Mouse (Mus musculus) kidney, postnatal 14 days (tissue): ENCODE measurements around the gene Rnd1.

ENCODE experiments used
- DNase-seq: peaks from one replicate; pipeline ENCODE4 v3.0.0; 2022; ENCODE audit warnings: mixed read lengths

The Rnd1 gene

DNA sequence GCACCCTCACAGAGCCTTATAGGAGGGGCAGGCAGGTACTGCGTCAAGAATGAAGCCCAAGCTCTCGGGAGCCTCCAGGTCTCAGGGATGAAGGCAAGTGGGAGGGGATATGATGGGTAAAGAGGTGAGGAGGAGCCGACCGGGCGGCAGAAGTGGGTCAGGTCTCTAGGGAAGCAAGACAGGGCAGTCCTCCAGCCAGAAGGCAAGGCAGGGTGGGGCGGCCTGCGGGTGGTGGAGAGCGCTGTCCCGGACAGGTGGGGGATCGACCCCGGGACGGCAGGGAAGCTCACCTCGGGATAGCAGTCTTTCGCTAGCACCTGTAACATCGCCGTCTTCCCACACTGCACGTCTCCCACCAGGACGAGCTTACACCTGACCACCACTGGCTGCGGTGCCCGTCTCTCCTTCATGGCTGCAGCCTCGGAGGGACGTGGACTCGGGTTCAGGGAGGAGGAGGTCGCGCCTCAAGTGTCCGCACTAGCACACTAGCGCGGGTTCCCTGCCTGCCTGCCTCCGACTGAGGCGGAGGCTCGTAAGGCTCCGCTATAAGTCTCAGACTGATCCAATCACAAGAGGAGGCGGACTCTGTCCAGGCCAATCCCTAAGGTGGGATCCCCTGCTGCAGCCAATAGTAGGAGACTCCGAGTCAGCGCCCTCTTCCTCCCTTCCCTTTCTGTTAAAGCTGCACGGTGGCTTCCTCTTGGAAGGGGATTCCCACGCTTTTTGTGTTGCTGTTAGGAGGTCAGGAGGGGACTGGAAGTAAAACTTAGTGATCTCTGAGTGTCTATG, at the start of gene Rnd1:
Rnd1 (minus strand) TSS at position 522 of the 789 bp plus-strand sequence.
- peak; percentile 92 for DNase-seq

DNA sequence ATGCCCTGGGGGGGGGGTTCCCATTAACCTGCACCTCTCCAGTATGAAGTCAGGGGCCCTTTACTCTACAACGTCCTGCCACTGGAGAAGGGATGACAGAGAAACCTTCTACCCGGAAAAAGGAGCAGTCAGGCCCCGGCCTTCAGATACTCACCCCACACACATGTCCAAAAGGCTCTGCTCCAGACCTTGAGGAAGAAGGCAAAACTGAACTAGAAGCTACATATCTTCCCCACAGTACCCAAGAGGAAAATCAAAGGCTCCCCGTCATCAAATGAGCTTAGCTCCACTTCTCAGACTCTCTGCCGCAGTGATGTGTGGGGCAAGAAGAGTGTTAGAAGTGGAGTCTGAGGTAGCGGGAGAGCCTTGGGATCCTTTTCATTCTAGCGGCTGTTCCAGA, 49.5 kb upstream of the Rnd1 start:
- DNase-seq = no peak

DNA sequence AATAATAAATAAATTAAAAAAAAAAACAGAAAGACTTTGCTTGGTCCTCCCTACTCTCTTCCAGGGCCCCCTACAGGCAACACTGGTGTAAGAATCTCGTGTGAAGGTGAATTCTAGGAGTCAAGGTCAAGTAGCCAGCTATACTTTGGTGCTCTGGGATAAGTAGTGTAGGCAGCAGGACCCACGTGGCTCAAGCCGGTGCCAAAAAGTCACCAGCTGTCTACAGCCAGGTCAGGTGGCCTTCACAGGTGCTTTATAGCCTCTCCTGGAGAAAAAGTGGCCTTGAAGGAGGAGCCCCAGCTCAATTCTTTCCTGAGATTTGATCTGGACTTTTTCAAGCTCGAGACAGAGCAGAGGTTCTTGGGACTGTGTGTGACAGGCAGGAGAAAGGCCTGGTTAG, 48.8 kb upstream of the Rnd1 start:
- DNase-seq = no peak

- no peak for DNase-seq
These were observed 47.2 kb upstream of the Rnd1 start for GRCm38 (mm10) chr15:98724441-98724840.

DNA sequence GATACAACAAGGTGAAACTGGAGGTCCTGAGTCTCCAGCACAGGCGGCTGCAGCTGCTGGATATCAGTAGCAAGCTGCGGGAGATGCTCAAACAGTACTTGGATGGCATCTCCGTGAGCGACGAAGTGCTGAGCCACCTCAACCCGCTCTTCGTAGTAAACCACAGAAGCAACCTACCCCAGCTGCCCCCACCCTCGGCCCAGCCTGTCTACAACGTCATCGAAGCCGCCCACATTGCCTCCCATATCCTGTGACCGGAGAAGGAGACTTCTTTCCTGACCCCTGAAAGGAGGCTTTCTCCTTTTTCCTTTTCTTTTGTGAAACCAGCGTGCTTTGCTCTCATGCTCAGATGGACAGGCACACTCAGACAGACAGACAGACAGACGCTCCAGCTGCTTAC, 45.6 kb upstream of the Rnd1 start:
- peak; percentile 47 for DNase-seq

GRCm38 (mm10) chr15:98722191-98722590, 44.9 kb upstream of the Rnd1 start:
- DNase-seq = no peak

GRCm38 (mm10) chr15:98717301-98717700, 40.0 kb upstream of the Rnd1 start:
- no peak for DNase-seq

DNA sequence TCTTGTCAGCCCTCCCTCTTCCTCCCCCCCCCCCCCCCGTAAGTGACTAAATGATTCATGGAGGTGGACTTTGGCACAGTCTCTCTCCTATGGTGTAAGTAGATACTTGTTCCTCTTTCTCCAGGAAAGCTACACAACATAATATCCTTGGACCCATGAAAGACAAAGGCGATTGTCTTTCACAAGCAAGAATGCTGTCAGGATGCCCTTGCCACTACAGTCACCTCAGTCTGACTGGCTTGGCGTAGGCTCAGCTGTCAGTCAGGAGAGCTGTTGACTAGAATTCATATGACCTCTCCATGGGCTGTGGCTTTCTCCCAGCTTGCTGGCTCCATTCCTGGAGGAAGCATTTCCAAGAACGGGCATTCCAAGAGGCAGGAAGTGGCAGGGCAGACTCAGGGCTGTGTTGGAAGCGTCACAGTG, 37.0 kb upstream of the Rnd1 start:
- peak; percentile 56 for DNase-seq

DNA sequence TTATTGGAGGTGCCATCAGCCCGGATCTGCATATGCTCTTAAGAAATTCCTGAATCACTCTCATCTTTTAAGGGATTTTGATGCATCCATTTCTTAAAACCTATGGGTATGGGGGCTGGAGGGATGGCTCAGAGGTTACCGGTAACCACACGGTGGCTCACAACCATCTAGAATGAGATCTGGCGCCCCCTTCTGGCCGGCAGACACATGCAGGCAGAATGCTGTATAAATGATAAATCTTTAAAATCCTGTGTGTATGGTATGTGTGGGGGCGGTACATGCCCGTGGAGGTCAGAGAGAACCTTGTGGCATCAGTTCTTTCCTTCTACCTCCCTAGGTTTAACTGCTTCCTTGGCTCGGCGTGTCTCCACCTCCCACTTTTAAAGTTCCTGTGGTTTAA, 33.2 kb upstream of the Rnd1 start:
- peak; percentile 73 for DNase-seq

GRCm38 (mm10) chr15:98707766-98708372, 30.6 kb upstream of the Rnd1 start, which contains the start of gene Ccdc65:
Gene Ccdc65, plus strand, starts transcription at chr15:98708207.
- peak; percentile 91 for DNase-seq

DNA sequence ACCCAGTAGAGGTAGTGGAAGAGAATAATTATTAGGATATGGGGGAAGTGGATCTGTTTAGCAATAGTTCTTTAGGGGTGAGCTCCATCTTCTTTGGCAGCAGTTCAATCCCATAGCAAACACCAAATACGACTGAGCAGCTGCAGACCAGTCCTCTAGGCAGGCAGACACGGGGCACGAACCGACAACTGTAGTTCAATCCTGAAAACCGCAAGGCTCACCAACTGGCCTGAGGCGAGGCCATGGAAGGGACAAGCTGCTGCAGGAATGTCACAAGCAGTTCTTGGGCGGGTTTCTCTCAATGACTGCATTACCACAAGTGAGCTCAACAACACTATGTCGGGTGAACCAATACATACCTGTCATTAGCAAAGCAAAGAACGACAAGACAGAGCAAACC, 27.1 kb upstream of the Rnd1 start:
- no peak for DNase-seq

GRCm38 (mm10) chr15:98699190-98700105, 22.2 kb upstream of the Rnd1 start:
- DNase-seq = peak; percentile 91

GRCm38 (mm10) chr15:98696216-98696615, 19.0 kb upstream of the Rnd1 start:
- DNase-seq = no peak

DNA sequence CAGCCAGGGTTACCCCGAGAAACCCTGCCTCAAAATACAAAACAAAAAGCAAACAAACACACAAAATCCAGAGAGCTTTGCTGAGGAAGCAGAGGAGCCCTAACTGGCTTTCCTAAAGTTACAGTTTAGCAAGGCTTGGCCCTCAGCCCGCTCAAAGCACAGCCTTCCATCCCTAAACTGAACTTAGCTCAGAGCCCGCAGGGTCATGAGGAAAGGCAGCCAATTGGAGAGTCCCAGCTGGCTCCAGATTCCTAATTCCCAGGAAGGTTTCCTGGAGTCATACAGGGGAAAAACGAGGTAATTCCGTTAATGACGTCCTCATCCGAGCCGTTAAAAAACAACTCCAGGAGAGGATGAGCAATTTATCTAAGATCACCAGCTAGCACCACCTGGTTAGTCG, 18.5 kb upstream of the Rnd1 start:
- peak; percentile 86 for DNase-seq

DNA sequence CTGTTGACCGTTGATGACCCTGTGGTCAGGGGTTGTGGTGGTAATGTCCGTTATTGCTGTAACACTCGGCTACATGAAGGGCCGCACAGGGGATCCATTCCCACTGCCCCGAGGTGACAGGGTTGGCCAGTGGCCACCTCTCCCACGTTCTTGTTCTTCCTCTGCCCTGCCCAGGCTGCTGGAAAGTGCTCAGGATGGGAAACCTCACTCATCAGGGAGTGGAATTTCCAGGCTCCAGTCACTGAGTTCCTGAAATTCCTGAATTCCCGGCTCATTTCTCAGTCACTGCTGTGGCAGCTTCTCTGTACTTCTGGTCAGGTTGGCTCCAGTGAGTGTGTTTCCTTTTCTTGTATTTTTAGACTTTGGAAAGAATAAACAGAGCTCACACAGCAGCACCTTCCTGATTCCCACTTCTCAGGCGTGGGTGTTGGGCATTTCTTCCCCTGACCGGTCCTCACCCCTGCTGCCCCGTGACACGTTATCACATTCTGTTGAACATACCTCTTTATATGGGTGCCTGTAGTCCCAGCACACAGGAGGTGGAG, 15.0 kb upstream of the Rnd1 start:
- peak; percentile 79 for DNase-seq

- peak; percentile 43 for DNase-seq
These were observed 14.4 kb upstream of the Rnd1 start for GRCm38 (mm10) chr15:98691486-98692147.

DNA sequence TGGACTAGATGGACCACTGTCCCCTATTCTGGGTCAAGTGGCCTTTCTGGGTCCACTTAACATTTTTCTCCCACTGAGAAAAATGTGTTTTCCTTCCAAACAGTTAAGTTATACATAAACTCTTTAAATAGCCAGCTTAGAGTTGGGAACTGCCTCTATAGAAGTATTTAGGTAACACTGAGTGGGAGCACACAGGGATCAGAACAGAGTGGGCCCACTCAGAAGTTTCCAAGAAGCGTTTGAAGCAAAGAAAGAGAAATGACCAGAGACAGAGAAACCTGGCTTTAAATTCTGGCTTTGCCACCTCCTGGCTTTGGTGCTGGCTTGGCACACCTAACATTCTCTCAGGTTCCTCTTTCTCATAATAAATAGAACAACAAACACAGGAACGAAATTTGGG, 12.4 kb upstream of the Rnd1 start:
- DNase-seq = no peak

DNA sequence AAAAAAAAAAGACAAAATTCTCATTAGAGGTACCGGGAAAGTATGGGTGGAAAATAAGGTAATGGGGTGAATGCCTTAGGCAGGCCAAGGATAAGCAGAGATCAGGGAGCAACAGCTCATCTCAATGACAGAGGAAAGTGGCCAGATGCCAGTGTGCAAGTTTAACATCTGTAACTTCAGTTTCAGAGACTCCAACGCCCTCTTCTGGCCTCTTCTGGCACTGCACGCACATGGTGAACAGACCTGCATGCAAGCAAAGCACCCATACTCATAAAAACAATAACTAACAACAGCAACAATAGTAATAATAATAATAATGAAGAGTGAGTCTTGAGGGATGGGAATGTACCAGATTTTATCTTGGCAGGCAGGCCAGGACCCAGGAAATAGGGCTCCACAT, 8.7 kb upstream of the Rnd1 start:
- no peak for DNase-seq

GRCm38 (mm10) chr15:98683746-98684145, 6.5 kb upstream of the Rnd1 start:
- no peak for DNase-seq

- no peak for DNase-seq
These were observed 5.9 kb upstream of the Rnd1 start for GRCm38 (mm10) chr15:98683177-98683576.

DNA sequence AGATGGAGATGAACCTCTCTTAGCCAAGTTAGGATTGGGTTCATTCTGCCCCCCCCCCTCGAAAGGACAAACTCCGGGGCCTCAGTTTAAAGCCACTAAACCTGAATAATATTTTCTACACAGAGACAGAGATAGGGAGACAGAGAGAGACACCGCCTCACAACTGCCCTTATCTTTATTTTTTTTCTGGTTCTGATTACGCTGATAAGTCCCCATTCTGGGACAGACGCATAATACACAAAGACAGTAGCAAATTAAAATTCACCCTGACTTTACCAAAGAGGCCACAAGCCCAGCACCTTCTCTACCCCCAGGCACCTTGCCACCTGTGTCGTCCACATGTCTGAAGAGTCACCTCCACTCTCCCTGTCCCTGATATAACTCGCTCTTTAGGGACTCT, 4.4 kb upstream of the Rnd1 start:
- no peak for DNase-seq

DNA sequence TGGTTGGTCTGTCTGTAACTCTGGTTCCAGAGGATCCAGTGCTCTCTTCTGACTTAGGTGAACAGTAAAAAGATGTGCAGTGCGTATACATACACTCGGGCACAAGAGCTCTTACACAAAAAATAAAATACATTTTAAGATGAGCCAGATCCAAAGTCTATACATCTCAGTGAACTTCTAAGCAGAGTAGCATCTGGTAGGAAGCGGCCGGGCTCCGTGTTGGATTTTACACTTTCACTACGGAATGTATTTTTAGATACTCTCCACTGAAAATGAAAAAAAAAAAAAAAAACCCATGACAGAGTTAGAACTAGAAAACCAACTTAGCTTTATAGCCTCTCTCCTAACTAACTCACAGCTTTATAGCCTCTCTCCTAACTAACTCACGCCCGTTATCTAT, 3.4 kb upstream of the Rnd1 start:
- DNase-seq = no peak

DNA sequence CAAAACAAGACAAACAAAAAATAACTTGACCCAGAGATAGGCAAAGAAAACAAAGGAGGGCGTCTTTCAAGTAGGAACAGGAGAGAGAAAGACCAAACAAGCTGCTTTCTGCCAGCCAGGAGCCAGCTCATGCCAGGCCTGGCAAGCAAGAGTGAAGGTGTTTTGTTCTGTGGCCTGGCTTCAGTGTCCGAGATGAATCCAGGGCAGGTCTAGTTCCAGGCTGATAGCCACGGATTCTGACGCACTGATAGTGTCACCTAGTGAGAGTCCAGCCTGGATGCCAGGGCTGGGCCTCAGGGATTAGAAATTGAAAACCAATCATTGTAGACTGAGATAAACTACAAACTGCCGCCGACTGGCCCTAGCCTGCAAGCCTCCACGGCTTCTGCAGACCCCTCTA, 716 bp upstream of the Rnd1 start:
- no peak for DNase-seq
